Mouse (Mus musculus) embryonic facial prominence, embryonic 10.5 days (tissue): ENCODE results near the gene Mroh2a. TPM values are rescaled to one million over a fixed set of nuclear protein-coding genes. Genes with fewer than 3 reads are reported as not detected.
"Not testable (repeated sequence)": the region's sequence is repeated elsewhere in the genome, so short reads cannot be mapped to it uniquely, and the experiment has no call there.

Experiments used
- DNase-seq: peaks from one replicate; pipeline ENCODE4 v3.0.0-alpha.2; 2017; ENCODE audit warnings: low spot score
- H3K27ac ChIP-seq: fragments of 300-500 bp; sonication (generic); replicated peaks from 2 replicates; pipeline ENCODE4 v1.5.1; 2016; ENCODE audit warnings: mild to moderate bottlenecking
- H3K27me3 ChIP-seq: fragments of 300-500 bp; sonication (generic); replicated peaks from 2 replicates; pipeline ENCODE4 v1.6.1; 2016; ENCODE audit warnings: low read depth, mild to moderate bottlenecking; ENCODE audit not compliant: poor library complexity, severe bottlenecking
- H3K36me3 ChIP-seq: fragments of 300-500 bp; sonication (generic); replicated peaks from 2 replicates; pipeline ENCODE4 v1.6.1; 2016; ENCODE audit warnings: mild to moderate bottlenecking, moderate library complexity
- H3K4me1 ChIP-seq: fragments of 300-500 bp; sonication (generic); 2 replicates; pipeline ENCODE4 v1.6.1; 2016
- H3K4me3 ChIP-seq: fragments of 300-500 bp; sonication (generic); 2 replicates; pipeline ENCODE4 v1.5.1; 2016; ENCODE audit warnings: mild to moderate bottlenecking, moderate library complexity
- H3K9me3 ChIP-seq: fragments of 300-500 bp; sonication (generic); 2 replicates; pipeline ENCODE4 v1.6.1; 2016; ENCODE audit warnings: mild to moderate bottlenecking
- WGBS: fragments of 180-500 bp; shearing (Covaris S2); methylation state at CpG from one replicate; pipeline ENCODE4 v1.1.7; 2016; 5-methylcytosine and 5-hydroxymethylcytosine counted together
- polyA plus RNA-seq: library from polyadenylated mRNA; unstranded; fragments of >200 nt; fragmentation: Nextera tagmentation; extraction: Ambion mirVana; gene quantifications from 2 replicates; pipeline ENCODE4 v1.2.1, GENCODE M21; 2016

The Mroh2a gene
- polyA plus RNA-seq, 1 experiment from 2014 or later: 1.1 TPM

DNA sequence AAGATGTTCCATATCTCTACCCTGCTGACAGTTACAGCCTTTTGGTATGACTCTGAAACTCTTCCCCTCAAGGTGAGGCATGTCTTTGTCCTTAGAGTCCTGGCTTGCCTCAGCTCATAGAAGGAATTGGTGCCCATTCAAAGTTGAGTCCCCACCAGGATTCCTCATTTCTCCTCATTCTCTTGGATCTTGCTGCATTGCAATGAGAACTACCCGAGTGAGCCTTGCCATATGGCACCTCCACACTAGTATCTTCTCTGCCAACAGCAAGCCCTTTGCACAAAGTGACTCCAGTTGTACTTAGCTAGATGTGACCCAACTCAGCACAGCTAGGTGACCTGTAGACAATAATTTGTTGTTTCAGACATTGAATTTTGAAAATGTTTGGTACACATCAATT is 3.2 kb upstream of the Mroh2a start:
- Histone ChIP-seq H3K36me3 (no peaks in the 10 kb centered on the region), H3K27ac (no peak overlapping the region), H3K9me3 (peaks cover 34% of the 10 kb centered on the region), H3K4me1 (no peaks in the 10 kb centered on the region), H3K27me3 (no peaks in the 10 kb centered on the region), H3K4me3 (no peak overlapping the region)
- peak; percentile 15 for DNase-seq
- WGBS: 63% methylated on average over 1 of the region's 1 CpGs

DNA sequence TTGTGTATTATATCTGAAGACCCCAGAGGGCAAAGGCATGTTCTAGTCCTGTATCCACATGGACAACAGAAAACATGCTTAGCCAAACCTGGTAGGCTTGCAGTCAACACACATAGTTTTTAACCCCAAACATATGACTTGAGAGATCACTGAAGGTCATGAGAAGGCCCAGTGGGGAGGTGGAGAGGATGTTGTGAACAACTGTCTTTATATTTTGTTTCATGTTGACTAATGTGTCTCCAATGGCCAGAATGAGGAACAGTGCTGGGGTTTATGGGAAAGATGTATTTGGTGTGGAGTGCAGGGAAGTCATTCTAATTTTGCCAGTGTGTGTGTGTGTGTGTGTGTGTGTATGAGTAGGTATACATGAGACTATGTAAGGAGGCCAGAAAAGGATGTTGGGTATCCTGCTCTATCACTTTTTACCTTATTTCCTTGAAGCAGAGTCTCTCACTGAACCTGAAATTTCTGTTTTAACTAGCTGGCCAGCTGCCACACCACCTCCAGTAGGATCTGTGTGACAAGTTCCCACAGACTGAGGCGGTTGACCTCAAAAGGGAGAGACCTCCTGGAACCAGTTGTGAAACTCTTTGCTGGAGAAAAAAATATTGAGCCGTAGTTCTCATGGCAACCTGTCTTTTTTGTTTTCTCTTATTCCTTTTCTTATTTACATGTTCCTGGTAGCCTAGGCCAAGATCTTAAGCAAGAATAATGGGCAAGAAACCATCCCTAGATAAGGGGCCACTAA is 2.6 kb upstream of the Mroh2a start:
- no peak overlapping the region for H3K27ac ChIP-seq
- H3K9me3 ChIP-seq: peaks cover 40% of the 10 kb centered on the region
- H3K4me3 ChIP-seq: no peak overlapping the region
- no peak for DNase-seq
- H3K27me3 ChIP-seq: no peaks in the 10 kb centered on the region
- no peaks in the 10 kb centered on the region for H3K36me3 ChIP-seq
- H3K4me1 ChIP-seq: no peaks in the 10 kb centered on the region
- WGBS: 73% methylated on average over 2 of the region's 2 CpGs

DNA sequence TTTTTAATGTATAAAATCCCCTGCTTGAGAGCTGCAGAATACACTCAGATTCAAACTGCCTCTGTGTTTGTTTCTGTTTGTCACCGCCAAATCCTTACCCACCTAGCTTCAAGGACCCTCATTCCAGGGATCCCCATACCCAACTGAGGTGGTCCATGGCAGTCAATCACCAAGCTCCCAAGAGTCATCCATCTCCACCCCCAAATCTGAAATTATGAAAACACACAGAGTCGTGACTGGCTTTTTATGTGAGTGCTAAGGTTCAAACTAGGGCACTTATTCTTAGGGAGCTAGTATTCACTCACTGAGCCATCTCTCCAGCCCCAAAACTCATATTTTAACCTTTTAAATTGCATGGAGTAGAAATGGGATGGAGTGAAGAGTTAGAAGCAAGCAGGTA is 1.5 kb upstream of the Mroh2a start:
- WGBS: 37% methylated on average over 2 of the region's 2 CpGs
- not testable (repeated sequence) for H3K27ac ChIP-seq, H3K4me1 ChIP-seq, DNase-seq, H3K4me3 ChIP-seq, H3K27me3 ChIP-seq, H3K36me3 ChIP-seq
- peaks cover 51% of the 10 kb centered on the region for H3K9me3 ChIP-seq

DNA sequence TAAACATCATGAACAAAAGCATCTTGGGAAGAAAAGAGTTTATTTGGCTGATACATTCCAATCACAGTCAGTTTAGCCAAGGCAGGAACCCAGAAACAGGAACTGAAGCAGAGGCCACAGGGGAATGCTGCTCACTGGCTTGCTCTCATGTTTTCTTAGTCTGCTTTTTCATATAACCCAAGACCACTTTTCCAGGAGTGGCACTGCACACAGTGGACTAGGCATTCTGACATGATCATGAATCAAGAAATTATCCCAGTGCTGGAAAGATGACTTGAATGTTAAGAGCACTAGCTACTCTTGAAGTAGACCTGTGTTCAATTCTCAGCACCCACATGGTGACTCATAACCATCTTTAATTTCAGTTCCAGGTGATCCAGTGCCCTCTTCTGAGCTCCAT is 1.0 kb upstream of the Mroh2a start:
- no peaks in the 10 kb centered on the region for H3K36me3 ChIP-seq
- no peak overlapping the region for H3K4me3 ChIP-seq
- H3K27ac ChIP-seq: no peak overlapping the region
- H3K9me3 ChIP-seq: peaks cover 55% of the 10 kb centered on the region
- H3K27me3 ChIP-seq: no peaks in the 10 kb centered on the region
- H3K4me1 ChIP-seq: no peaks in the 10 kb centered on the region
- no peak for DNase-seq

DNA sequence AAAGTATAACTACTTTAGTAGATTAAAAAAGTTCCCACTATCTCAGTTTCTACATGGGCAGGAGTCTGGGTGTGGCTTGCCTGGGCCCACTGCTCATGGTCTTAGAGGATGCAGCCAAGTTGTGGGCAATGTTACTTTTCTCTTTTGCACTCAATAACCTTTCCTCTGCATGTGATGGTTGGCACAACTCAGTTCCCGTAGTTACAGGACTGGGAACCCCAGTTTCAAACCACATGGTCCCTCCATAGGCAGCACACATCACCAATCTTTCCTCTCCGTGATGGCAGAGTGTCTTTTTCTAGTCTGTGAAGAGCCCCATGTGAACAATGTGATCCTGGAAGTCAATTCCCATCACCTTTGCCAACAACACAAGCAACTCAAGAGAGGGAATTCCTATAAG is 696 bp downstream of the Mroh2a start:
- 60% methylated on average over 2 of the region's 2 CpGs for WGBS
- Histone ChIP-seq H3K4me1 (no peaks in the 10 kb centered on the region), H3K4me3 (no peak overlapping the region), H3K27me3 (no peaks in the 10 kb centered on the region), H3K36me3 (no peaks in the 10 kb centered on the region), H3K9me3 (peaks cover 73% of the 10 kb centered on the region), H3K27ac (no peak overlapping the region)
- DNase-seq: no peak

DNA sequence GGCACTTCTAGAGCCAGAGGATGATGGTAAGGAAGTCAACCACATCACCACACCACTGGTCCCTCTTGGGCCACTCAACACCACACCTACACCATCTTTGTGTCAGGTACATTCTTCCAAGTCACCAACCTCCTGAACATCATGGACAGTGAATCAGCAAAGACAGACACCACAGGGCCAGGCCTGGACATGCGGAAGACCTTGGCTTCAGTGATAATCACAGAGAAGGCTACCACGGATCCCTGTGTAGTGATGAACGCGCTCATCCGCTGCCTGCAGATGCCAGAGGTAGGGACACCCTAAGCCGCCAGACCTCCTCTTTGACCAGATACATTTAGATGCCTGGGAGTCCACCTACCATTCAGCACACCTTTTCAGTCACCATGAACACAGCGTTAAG is 1.3 kb downstream of the Mroh2a start:
- WGBS: 70% methylated on average over 7 of the region's 7 CpGs
- no peaks in the 10 kb centered on the region for H3K27me3 ChIP-seq
- H3K36me3 ChIP-seq: no peaks in the 10 kb centered on the region
- peaks cover 79% of the 10 kb centered on the region for H3K9me3 ChIP-seq
- H3K4me1 ChIP-seq: no peaks in the 10 kb centered on the region
- DNase-seq: no peak
- H3K4me3 ChIP-seq: no peak overlapping the region
- no peak overlapping the region for H3K27ac ChIP-seq

DNA sequence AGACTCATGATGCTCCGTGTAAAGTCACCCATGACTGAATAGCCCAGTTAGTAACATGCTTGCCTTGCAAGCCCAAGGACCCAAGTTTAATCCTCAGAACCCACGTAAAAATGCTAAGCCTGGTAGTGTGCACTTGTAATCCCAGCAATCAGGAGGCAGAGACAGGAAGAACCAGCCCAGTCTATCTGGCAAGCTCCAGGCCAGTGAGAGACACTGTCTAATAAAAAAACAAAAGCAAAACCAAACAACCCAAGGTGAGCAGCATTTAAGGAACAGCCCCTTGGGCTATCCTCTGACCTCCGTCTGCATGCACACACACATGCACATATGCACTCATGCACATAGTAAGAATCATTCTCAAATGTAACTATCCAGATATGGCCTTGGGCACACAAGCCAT is 2.8 kb downstream of the Mroh2a start:
- 84% methylated on average over 3 of the region's 3 CpGs for WGBS
- no peaks in the 10 kb centered on the region for H3K27me3 ChIP-seq
- DNase-seq: no peak

DNA sequence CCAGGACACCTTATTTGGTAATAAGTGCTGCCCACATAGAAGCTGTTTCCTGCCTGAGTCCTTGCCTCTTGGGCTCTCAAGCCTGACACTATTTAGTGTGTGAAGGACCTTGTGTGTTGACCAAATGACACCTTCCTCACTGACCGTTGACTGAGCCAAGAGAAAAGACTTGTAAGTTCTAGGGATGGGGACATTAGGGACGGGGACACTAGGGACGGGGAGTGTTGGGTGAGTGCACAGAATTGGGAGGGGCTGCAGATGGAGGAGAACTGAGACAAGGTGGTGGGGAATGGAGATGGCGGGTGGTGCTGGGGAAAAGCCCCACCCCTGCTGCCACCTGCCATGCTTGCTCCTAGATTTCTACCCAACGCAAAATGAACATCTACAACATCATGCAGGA is 3.2 kb downstream of the Mroh2a start:
- Histone ChIP-seq H3K27me3 (no peaks in the 10 kb centered on the region), H3K4me1 (no peaks in the 10 kb centered on the region), H3K36me3 (no peaks in the 10 kb centered on the region), H3K4me3 (no peak overlapping the region), H3K27ac (no peak overlapping the region), H3K9me3 (peaks cover 98% of the 10 kb centered on the region)
- DNase-seq: no peak
- WGBS: 89% methylated on average over 5 of the region's 5 CpGs

More for the DNA sequence above, 2.8 kb downstream of the Mroh2a start:
- no peaks in the 10 kb centered on the region for H3K4me1 ChIP-seq
- no peak overlapping the region for H3K27ac ChIP-seq
- H3K9me3 ChIP-seq: peaks cover 93% of the 10 kb centered on the region
- H3K36me3 ChIP-seq: no peaks in the 10 kb centered on the region
- H3K4me3 ChIP-seq: no peak overlapping the region

DNA sequence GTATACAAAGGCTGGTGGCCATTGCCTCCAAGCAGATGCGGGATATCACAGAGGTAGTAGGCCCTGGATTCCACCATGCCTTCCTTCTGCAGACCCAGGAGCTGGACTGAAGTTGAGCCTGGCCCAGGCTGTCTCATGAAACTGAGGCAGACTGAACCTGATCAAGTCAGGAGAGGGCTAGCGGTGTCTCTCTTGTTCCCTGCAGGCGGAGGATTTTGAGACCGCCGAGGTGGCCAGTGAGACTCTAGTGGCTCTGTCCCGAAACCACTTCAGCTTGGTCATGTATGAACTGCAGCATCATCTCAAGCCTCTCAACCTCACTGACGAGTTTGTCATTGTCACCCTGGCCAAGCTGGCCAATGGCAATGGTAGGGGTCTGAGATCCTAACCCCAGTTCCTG is 3.6 kb downstream of the Mroh2a start:
- Histone ChIP-seq H3K27ac (no peak overlapping the region), H3K9me3 (peaks cover 100% of the 10 kb centered on the region), H3K4me3 (no peak overlapping the region), H3K4me1 (no peaks in the 10 kb centered on the region), H3K36me3 (no peaks in the 10 kb centered on the region), H3K27me3 (no peaks in the 10 kb centered on the region)
- DNase-seq: no peak
- 69% methylated on average over 7 of the region's 7 CpGs for WGBS

DNA sequence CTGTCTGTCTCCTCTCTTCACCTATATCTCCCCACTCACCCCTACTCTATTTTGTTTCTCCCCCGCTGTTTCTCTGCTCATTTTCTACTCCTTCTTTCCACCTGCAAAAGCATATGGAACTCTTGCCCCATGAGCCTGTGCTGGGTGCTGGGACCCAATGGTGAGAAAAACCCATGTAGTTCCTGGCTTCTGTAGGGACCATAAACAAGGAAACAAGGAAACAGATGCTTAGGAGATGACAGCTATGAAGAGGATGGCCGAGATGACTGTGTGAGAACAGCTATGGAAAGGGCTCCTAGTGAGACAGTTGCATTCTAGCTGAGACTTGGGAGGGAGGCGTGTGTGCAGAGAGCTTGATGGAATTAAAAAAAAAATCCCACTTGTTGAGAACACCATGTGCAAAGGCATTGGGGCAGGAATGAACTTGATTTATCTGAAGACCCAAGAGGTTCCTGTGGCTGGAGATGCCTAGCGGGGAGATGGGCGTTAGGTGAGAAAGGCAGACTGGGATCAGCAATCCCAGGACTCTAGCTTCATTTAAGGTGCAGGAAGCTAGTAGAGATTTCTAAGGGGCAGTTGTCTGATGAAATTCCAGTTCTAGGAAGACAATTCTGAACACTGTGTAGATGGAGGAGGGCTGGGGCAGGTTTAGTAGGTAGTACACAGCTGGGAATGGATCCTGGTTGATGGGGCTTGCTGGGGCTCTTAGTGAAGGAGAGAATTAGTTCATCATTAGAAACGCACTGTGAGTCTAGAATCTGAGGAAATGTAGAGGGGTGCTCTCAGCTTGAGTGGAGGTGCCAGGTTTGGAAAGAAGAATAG is 4.4 kb downstream of the Mroh2a start:
- H3K27me3 ChIP-seq: no peaks in the 10 kb centered on the region
- H3K27ac ChIP-seq: no peak overlapping the region
- no peaks in the 10 kb centered on the region for H3K4me1 ChIP-seq
- peaks cover 100% of the 10 kb centered on the region for H3K9me3 ChIP-seq
- WGBS: 76% methylated on average over 6 of the region's 6 CpGs
- DNase-seq: no peak
- no peak overlapping the region for H3K4me3 ChIP-seq
- H3K36me3 ChIP-seq: no peaks in the 10 kb centered on the region

DNA sequence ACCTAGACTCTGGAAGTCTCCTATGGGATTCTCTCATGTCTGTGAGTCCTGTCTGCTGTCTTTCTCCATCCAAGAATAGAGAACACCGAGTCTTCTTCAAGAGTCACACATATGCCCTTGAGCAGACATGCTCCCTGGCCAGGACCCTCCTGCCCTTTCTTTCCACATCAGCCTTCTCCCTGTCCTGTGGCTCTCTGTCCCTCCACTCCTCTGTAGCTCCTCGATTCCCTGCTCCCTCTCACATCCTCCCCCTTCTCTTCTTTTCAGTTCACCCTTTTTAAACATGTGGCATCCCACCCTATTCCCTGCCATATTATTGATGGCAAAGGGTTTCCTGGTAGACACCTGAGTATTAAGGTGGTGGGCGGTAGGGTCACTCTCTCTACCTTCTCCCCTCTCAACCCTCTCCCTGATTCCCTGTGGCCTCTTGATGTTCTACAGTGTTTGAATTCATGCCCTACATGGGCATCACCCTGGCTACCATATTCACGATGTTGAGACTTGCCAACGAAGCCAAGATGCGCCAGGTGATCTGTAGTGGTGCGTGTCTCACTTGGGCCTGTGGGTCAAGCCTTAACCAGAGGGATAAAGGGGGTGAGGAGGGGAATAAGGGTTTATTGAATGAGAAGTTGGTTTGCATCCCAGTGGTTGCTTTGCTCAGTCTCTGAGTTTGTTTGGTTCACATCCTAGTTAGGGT is 5.2 kb downstream of the Mroh2a start:
- no peak overlapping the region for H3K27ac ChIP-seq
- H3K4me1 ChIP-seq: no peaks in the 10 kb centered on the region
- WGBS: 69% methylated on average over 7 of the region's 7 CpGs
- no peak for DNase-seq
- H3K27me3 ChIP-seq: no peaks in the 10 kb centered on the region
- peaks cover 97% of the 10 kb centered on the region for H3K9me3 ChIP-seq
- no peak overlapping the region for H3K4me3 ChIP-seq
- no peaks in the 10 kb centered on the region for H3K36me3 ChIP-seq

DNA sequence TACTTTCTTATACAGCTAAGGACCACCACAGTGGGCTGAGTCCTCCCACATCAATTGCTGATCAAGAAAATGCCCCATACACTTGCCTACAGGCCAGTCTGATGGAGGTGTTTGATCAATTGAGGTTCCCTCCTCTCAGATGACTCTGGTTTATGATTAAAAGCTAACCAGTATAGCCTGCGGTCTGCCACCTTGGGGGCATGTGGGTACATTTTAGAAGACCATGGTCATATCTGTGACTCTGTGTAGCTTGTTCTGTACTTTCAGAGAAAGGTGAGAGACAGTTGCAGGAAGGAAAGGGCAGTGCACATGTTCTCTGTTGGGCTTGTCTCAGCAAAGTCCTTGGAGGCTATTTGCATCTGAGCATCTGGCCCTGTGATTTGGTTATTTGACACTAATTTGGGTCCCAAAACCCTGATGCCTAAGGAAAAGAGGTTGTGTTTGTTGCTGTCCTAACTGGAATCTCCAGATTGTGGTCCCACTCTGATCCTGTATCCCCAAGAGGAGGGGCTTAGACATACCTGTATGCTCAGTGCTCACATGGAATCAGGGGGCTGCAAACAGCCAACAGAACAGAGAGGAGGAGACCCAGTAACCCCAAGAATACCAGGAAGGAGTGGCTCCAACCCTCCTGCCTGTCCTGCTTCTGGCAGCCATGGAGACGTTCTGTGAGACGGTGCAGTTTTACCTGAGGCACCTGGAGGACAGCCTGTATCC is 6.0 kb downstream of the Mroh2a start:
- WGBS: 56% methylated on average over 3 of the region's 3 CpGs
- DNase-seq: no peak
- Histone ChIP-seq H3K4me1 (no peaks in the 10 kb centered on the region), H3K9me3 (peaks cover 97% of the 10 kb centered on the region), H3K27ac (no peak overlapping the region), H3K27me3 (no peaks in the 10 kb centered on the region), H3K4me3 (no peak overlapping the region), H3K36me3 (no peaks in the 10 kb centered on the region)
